Mouse (Mus musculus) olfactory bulb, adult 2 months (tissue): ENCODE results near the gene Nkx6-1. TPM values are rescaled to one million over a fixed set of nuclear protein-coding genes. Genes with fewer than 3 reads are reported as not detected.

Experiments used
- H3K27ac ChIP-seq: fragments of 200-500 bp; 2 replicates; pipeline ENCODE4 v1.5.1; 2012; ENCODE audit warnings: low read depth, low read length; ENCODE audit not compliant: insufficient read depth
- H3K4me1 ChIP-seq: fragments of 200-500 bp; 2 replicates; pipeline ENCODE4 v1.6.1; 2012; ENCODE audit warnings: low read length; ENCODE audit not compliant: control insufficient read depth, insufficient read depth
- H3K4me3 ChIP-seq: fragments of 200-500 bp; 2 replicates; pipeline ENCODE4 v1.5.1; 2012; ENCODE audit warnings: mild to moderate bottlenecking, low read depth, low read length, moderate library complexity; ENCODE audit not compliant: insufficient read depth
- CTCF ChIP-seq: fragments of 200-500 bp; IDR thresholded peaks from 2 replicates; pipeline ENCODE4 v1.5.1; 2012; ENCODE audit warnings: low read depth, mild to moderate bottlenecking, low read length, moderate library complexity; ENCODE audit not compliant: insufficient read depth
- POLR2A ChIP-seq: fragments of 200-500 bp; IDR thresholded peaks from 2 replicates; pipeline ENCODE4 v1.6.1; 2012; ENCODE audit warnings: mild to moderate bottlenecking, low read depth, low read length, moderate library complexity; ENCODE audit not compliant: insufficient read depth
- WGBS: fragments of 180-500 bp; shearing (Covaris S2); methylation state at CpG from one replicate; pipeline ENCODE4 v1.1.7; 2018; 5-methylcytosine and 5-hydroxymethylcytosine counted together
- polyA plus RNA-seq: library from polyadenylated mRNA; stranded (reverse); fragments of >200 nt; gene quantifications from 2 replicates; pipeline ENCODE4 v1.2.4, GENCODE M21; 2012; ENCODE audit warnings: low replicate concordance; ENCODE audit not compliant: missing spikeins, insufficient read depth, insufficient read length

Gene Nkx6-1
- polyA plus RNA-seq, 1 experiment = not detected

DNA sequence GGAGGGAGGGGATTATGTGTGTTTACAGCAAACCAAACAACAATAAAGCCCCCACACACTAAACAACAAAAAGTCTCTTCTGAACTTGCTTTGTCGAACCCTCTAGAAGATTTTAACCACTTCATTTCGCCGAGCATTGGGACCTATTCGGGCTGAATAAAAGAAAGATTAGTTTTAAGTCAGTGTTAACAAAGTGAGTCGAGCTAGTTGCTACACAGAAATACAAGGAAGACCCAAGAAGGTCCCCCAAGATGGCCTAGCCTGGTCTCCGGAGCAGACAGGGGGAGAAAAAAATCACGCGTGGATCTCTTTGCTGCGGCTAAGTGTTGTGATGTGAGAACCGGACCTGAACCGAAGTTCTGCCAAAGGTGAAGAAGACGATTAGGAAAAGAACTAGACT lies 3.7 kb upstream of the Nkx6-1 start:
- TF ChIP-seq CTCF (no peak), POLR2A (no peak)
- no peak overlapping the region for H3K27ac ChIP-seq
- WGBS = 6% methylated on average over 12 of the region's 12 CpGs
- no peak overlapping the region for H3K4me3 ChIP-seq
- peaks cover 12% of the 10 kb centered on the region for H3K4me1 ChIP-seq

DNA sequence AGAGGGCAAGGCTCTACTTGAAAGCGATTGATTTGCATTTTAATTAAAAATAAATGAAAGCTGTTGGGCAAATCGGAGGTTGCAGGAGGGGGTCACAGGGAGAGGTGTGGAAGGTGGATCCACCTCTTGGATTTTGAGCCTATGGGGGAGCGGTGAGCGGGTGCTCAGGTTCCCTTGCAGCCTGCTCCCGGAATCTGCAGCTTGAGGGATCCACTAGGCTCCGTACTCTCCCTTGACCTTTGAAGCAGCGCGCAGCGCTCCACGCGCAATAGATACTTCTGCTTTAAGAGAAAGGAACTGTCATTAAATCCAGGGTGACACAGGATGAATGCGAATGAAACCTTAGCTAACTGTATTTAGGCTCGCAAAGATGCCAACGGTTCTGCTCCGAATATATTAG lies 3.2 kb upstream of the Nkx6-1 start:
- no peak overlapping the region for H3K4me3 ChIP-seq
- no peak overlapping the region for H3K27ac ChIP-seq
- peaks cover 15% of the 10 kb centered on the region for H3K4me1 ChIP-seq
- TF ChIP-seq CTCF (no peak), POLR2A (no peak)
- WGBS = 5% methylated on average over 15 of the region's 15 CpGs

DNA sequence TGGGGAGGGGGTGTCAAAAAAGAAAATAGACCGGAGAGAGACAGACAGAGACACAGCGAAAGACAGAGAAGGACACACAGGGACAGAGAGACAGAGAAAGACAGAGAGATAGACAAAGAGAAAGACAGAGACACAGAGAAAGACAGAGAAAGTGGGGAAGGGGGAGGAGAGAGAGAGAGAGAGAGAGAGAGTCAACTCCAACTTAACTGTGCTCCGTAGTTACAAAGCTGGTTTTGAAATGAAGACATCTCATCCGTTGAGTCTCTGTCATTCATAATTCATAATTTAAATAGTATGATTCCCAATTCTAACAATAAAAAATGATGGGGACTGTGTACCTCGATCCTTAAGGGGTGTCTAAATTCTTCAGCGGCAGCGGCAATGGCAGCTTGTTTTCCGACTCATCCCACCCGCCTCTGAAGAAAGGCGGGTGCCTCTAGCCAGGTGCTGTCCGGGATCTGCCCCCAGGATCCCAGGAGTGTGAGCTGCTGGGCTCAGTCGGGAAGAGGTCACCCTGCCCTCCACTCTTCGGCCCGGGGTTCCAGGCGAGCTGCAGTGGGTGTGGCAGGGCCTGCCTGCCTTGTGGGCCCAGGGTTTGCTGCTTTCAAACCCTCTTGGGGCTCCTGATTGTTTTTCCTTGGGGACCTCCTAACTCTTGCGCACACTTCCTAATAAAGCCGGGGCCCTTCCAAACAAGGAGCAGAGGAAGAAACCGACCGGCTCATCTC lies 2.6 kb upstream of the Nkx6-1 start:
- no peak overlapping the region for H3K4me3 ChIP-seq
- H3K27ac ChIP-seq = no peak overlapping the region
- 4% methylated on average over 19 of the region's 19 CpGs for WGBS
- TF ChIP-seq CTCF = no peak
- TF ChIP-seq POLR2A = no peak
- peaks cover 15% of the 10 kb centered on the region for H3K4me1 ChIP-seq

DNA sequence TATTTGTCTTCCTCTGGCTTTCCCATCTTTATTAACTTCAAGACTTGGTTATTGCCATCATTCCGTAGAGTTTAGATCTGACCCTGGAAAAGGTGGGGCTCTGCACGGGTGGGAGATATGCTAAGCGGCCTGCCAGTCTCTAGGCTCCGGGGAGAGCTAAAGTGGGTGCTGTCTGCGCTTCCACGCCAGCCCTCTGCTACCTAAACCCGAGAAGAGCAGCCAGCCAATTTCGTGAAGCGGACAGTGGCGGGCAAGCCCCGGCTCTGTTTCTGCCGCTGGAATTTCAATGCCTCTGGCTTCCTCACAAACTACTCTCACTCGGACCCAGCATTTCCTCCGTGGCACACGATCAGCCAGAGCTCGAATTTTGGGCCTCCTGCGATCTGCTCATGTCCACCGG lies 1.9 kb upstream of the Nkx6-1 start:
- 4% methylated on average over 18 of the region's 18 CpGs for WGBS
- H3K4me3 ChIP-seq = no peak overlapping the region
- H3K4me1 ChIP-seq = peaks cover 15% of the 10 kb centered on the region
- H3K27ac ChIP-seq = no peak overlapping the region
- TF ChIP-seq POLR2A (no peak), CTCF (no peak)

DNA sequence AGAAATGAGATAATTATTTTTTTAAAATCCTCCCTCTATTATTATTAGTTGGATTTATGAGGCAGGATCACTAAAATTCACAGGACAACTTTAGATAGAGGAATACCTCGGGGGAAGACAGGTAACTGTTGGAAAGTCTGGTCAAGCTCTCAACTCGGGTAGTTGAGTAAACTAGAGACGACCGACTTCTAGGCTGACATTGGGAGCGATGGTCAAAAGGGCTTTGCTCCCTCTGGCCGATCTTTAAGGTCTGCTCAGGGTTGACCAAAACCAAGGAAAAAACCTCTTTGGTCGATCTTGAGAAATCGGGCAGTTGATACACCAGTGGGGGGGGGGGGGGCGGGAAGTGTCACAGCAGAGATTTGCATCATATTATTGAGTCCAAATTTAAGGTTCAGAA lies 1.3 kb upstream of the Nkx6-1 start:
- Histone ChIP-seq H3K4me1 (peaks cover 15% of the 10 kb centered on the region), H3K27ac (no peak overlapping the region), H3K4me3 (no peak overlapping the region)
- TF ChIP-seq POLR2A (no peak), CTCF (no peak)
- WGBS = 6% methylated on average over 9 of the region's 9 CpGs

DNA sequence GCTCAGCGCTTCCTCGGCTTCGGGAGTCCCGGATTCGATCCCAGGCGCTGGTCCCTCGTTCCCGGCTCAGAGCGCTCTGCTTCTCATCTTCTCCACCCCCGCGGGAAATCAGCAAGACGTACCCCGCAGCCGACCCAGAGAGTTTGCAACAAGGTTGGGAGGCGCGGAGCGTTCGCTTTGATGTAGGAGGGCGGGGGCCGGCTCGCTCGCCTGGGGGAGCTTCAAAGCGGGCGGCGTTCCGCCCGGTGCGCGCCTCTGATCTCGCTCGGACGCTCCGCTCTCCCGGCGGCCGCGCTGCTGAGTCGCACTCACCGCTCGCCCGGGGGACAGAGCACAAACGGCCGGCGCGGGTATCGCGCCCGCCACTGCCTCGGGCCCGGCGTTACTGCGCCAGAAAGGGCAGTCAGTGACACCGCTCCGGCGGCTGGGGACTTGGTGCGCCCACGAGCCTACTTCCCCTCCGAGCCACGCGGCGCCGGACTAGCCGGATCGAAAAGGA lies 324 bp downstream of the Nkx6-1 start:
- 1% methylated on average over 64 of the region's 64 CpGs for WGBS
- TF ChIP-seq POLR2A (no peak), CTCF (no peak)
- no peak overlapping the region for H3K27ac ChIP-seq

DNA sequence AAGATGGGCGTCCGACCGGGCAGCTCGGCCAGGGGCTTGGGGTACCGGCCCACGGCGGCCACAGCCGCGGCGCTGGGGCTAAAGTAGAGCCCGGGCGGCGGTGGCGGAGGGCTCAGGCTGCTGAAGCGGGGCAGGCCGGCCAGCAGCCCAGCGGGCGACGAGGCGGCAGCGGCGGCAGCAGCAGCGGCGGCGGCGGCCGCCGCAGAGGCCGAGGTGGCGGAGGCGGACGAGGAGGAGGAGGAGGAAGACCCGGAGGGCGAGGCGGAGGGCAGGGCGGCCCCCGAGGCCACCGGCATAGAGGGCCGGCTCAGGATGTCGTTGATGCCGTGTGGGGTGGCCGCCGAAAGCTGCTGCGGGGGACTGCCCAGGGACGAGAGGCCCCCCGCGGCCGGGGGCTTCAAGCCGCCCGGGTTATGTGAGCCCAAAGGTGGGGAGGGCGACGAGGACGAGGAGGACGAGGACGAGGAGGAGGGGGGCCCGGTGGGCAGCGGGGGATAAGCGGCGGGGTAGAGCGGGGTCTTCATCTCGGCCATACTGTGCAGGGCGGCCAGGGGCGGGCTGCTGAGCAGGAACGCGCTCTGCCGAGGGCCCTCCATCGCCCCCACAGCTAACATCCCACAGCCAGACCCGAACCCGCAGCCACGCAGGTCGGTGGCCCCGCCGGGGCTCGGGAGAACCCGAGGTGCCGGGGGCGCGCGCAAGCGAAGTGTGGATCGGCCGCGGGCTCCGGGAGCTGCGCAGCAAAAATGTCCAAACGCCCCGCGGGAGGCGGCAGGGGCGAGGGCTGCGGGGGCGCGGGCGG lies 974 bp downstream of the Nkx6-1 start:
- Histone ChIP-seq H3K4me1 (peaks cover 15% of the 10 kb centered on the region), H3K4me3 (no peak overlapping the region), H3K27ac (no peak overlapping the region)
- no peak for TF ChIP-seq POLR2A
- no peak for TF ChIP-seq CTCF
- 2% methylated on average over 82 of the region's 94 CpGs for WGBS

More for the DNA sequence above, 324 bp downstream of the Nkx6-1 start:
- Histone ChIP-seq H3K4me1 (peaks cover 15% of the 10 kb centered on the region), H3K4me3 (0 out of 2 replicates have a peak overlapping the region, but pooled peaks have one; percentile 8)

DNA sequence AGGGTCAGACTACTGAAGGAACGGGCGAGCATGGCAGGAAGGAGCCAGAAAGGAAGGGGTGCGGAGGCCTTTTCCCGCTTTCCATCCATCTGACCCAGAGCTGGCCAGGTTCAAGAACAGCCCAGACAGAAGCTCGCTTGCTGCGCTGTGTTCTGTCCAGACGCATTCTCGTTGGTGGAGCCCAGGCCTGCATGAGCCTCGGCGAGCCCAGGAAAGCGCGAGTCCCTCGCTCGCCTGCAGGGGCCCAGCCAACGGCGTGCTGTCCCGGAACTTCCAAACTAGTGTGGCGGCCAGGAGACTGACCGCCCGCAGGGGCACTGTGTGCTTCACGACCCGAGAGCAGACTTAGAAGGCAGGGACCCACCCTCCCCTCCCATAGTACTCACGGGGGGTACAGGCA lies 1.6 kb downstream of the Nkx6-1 start:
- no peak for TF ChIP-seq POLR2A
- TF ChIP-seq CTCF = no peak; the same call in 1 of the 2 replicates
- no peak overlapping the region for H3K4me3 ChIP-seq
- WGBS = 3% methylated on average over 23 of the region's 23 CpGs
- H3K27ac ChIP-seq = no peak overlapping the region
- peaks cover 15% of the 10 kb centered on the region for H3K4me1 ChIP-seq

DNA sequence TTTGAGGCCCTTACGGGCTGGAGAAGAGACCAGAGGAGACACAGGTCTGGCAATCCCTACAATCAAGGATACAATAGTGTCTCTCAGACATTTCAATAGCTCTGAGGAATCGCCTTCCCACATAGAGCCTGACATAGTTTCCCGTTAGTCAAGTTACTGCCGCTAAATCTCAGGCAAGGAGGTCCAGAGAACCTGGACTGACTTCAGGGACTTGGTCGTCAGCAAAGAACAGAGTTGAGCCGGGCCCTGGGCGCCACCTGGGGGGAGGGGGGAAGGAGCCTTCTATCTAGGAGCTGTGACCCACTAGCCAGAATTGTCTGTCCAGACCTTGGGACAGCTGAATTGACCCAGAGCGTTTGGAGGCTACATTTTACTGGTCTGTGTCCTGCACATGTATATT lies 2.3 kb downstream of the Nkx6-1 start:
- Histone ChIP-seq H3K27ac (no peak overlapping the region), H3K4me3 (no peak overlapping the region), H3K4me1 (peaks cover 15% of the 10 kb centered on the region)
- TF ChIP-seq CTCF = no peak
- no peak for TF ChIP-seq POLR2A
- WGBS = 5% methylated on average over 8 of the region's 8 CpGs
